Mouse (Mus musculus) embryonic facial prominence, embryonic 15.5 days (tissue): ENCODE results near the gene Dio1. TPM values are rescaled to one million over a fixed set of nuclear protein-coding genes. Genes with fewer than 3 reads are reported as not detected.
A peak's percentile ranks its signal among the peaks of the same experiment; 100 is the strongest.

Experiments used
- ATAC-seq: fragments of 200-750 bp; cut with Nextera tagmentation; 2 replicates; pipeline ENCODE4 v1.8.0; 2017; ENCODE audit warnings: low read depth, moderate TSS enrichment; ENCODE audit not compliant: insufficient number of reproducible peaks, low FRiP score, low TSS enrichment
- H3K27ac ChIP-seq: fragments of 300-500 bp; sonication (generic); replicated peaks from 2 replicates; pipeline ENCODE4 v1.5.1; 2015; ENCODE audit warnings: mild to moderate bottlenecking, inconsistent platforms
- H3K27me3 ChIP-seq: fragments of 300-500 bp; sonication (generic); 2 replicates; pipeline ENCODE4 v1.6.1; 2015; ENCODE audit warnings: inconsistent platforms
- H3K36me3 ChIP-seq: fragments of 300-500 bp; sonication (generic); 2 replicates; pipeline ENCODE4 v1.6.1; 2015; ENCODE audit warnings: mild to moderate bottlenecking, inconsistent platforms
- H3K4me1 ChIP-seq: fragments of 300-500 bp; sonication (generic); 2 replicates; pipeline ENCODE4 v1.6.1; 2015; ENCODE audit warnings: inconsistent platforms
- H3K4me2 ChIP-seq: fragments of 300-500 bp; sonication (generic); replicated peaks from 2 replicates; pipeline ENCODE4 v1.6.1; 2015; ENCODE audit warnings: mild to moderate bottlenecking, inconsistent platforms
- H3K4me3 ChIP-seq: fragments of 300-500 bp; sonication (generic); replicated peaks from 2 replicates; pipeline ENCODE4 v1.5.1; 2015; ENCODE audit warnings: mild to moderate bottlenecking, inconsistent platforms
- H3K9ac ChIP-seq: fragments of 300-500 bp; sonication (generic); 2 replicates; pipeline ENCODE4 v1.6.1; 2015; ENCODE audit warnings: inconsistent platforms
- H3K9me3 ChIP-seq: fragments of 300-500 bp; sonication (generic); replicated peaks from 2 replicates; pipeline ENCODE4 v1.6.1; 2016; ENCODE audit warnings: inconsistent platforms
- WGBS: fragments of 180-500 bp; shearing (Covaris S2); methylation state at CpG from one replicate; pipeline ENCODE4 v1.1.7; 2015; 5-methylcytosine and 5-hydroxymethylcytosine counted together
- polyA plus RNA-seq: library from polyadenylated mRNA; unstranded; fragments of >200 nt; fragmentation: Nextera tagmentation; extraction: Ambion mirVana; gene quantifications from 2 replicates; pipeline ENCODE4 v1.2.1, GENCODE M21; 2015

Gene Dio1
- polyA plus RNA-seq = 0.35 and 0.89 TPM in 2 replicates

GRCm38 (mm10) chr4:107306966-107307365, at the start of gene Dio1:
Gene Dio1, minus strand, starts transcription at chr4:107307169.
- Histone ChIP-seq H3K4me3 (no peak within 1 kb of the TSS), H3K4me1 (no peaks in the 10 kb centered on the region), H3K27me3 (no peaks in the 10 kb centered on the region), H3K9ac (no peak within 1 kb of the TSS), H3K9me3 (no peaks in the 10 kb centered on the region), H3K4me2 (no peak within 1 kb of the TSS), H3K36me3 (no peaks in the 10 kb centered on the region), H3K27ac (no peak within 1 kb of the TSS)
- 63% methylated on average over 6 of the region's 6 CpGs for WGBS
- no peak for ATAC-seq

GRCm38 (mm10) chr4:107354543-107354942, 47.6 kb upstream of the Dio1 start:
- Histone ChIP-seq H3K36me3 (peaks cover 19% of the 10 kb centered on the region), H3K4me2 (no peak overlapping the region), H3K27ac (no peak overlapping the region), H3K9me3 (no peaks in the 10 kb centered on the region), H3K9ac (no peak overlapping the region), H3K27me3 (no peaks in the 10 kb centered on the region), H3K4me3 (no peak overlapping the region), H3K4me1 (no peaks in the 10 kb centered on the region)
- WGBS = 39% methylated on average over 4 of the region's 4 CpGs
- no peak for ATAC-seq

- no peak overlapping the region for H3K9ac ChIP-seq
- WGBS = 88% methylated on average over 5 of the region's 5 CpGs
- ATAC-seq = no peak; the same call in 1 of the 2 replicates
Measured at GRCm38 (mm10) chr4:107354126-107354525, 47.2 kb upstream of the Dio1 start.

GRCm38 (mm10) chr4:107353612-107354011, 46.6 kb upstream of the Dio1 start:
- no peak overlapping the region for H3K9ac ChIP-seq
- no peaks in the 10 kb centered on the region for H3K27me3 ChIP-seq
- H3K27ac ChIP-seq = no peak overlapping the region
- no peaks in the 10 kb centered on the region for H3K9me3 ChIP-seq
- WGBS = 78% methylated on average over 3 of the region's 3 CpGs
- no peak overlapping the region for H3K4me2 ChIP-seq
- no peak overlapping the region for H3K4me3 ChIP-seq
- ATAC-seq = no peak
- H3K4me1 ChIP-seq = peaks cover 5% of the 10 kb centered on the region
- peaks cover 17% of the 10 kb centered on the region for H3K36me3 ChIP-seq

More at GRCm38 (mm10) chr4:107354126-107354525, 47.2 kb upstream of the Dio1 start:
- Histone ChIP-seq H3K4me1 (no peaks in the 10 kb centered on the region), H3K36me3 (peaks cover 17% of the 10 kb centered on the region), H3K27me3 (no peaks in the 10 kb centered on the region), H3K27ac (no peak overlapping the region), H3K4me3 (no peak overlapping the region), H3K9me3 (no peaks in the 10 kb centered on the region), H3K4me2 (no peak overlapping the region)

GRCm38 (mm10) chr4:107351368-107351767, 44.4 kb upstream of the Dio1 start:
- H3K27me3 ChIP-seq = no peaks in the 10 kb centered on the region
- H3K4me3 ChIP-seq = no peak overlapping the region
- peaks cover 8% of the 10 kb centered on the region for H3K4me1 ChIP-seq
- H3K36me3 ChIP-seq = peaks cover 23% of the 10 kb centered on the region
- no peaks in the 10 kb centered on the region for H3K9me3 ChIP-seq
- no peak for ATAC-seq
- H3K9ac ChIP-seq = no peak overlapping the region
- no peak overlapping the region for H3K27ac ChIP-seq
- H3K4me2 ChIP-seq = no peak overlapping the region

- no peak overlapping the region for H3K4me3 ChIP-seq
- WGBS = 63% methylated on average over 8 of the region's 8 CpGs
- H3K9me3 ChIP-seq = no peaks in the 10 kb centered on the region
- H3K9ac ChIP-seq = no peak overlapping the region
- H3K27me3 ChIP-seq = no peaks in the 10 kb centered on the region
- H3K4me2 ChIP-seq = no peak overlapping the region
- H3K27ac ChIP-seq = no peak overlapping the region
- peaks cover 8% of the 10 kb centered on the region for H3K4me1 ChIP-seq
- no peak for ATAC-seq
- peaks cover 29% of the 10 kb centered on the region for H3K36me3 ChIP-seq
Measured at GRCm38 (mm10) chr4:107349311-107350008, 42.5 kb upstream of the Dio1 start.

GRCm38 (mm10) chr4:107348529-107349310, 41.8 kb upstream of the Dio1 start:
- no peak overlapping the region for H3K4me3 ChIP-seq
- H3K27me3 ChIP-seq = no peaks in the 10 kb centered on the region
- 52% methylated on average over 20 of the region's 20 CpGs for WGBS
- H3K9me3 ChIP-seq = no peaks in the 10 kb centered on the region
- H3K4me2 ChIP-seq = no peak overlapping the region
- H3K36me3 ChIP-seq = peaks cover 29% of the 10 kb centered on the region
- H3K4me1 ChIP-seq = peaks cover 8% of the 10 kb centered on the region
- peak overlapping the region; percentile 58 for H3K27ac ChIP-seq
- ATAC-seq = peak; percentile 56
- no peak overlapping the region for H3K9ac ChIP-seq

GRCm38 (mm10) chr4:107347221-107347620, 40.3 kb upstream of the Dio1 start:
- Histone ChIP-seq H3K36me3 (peaks cover 29% of the 10 kb centered on the region), H3K9ac (no peak overlapping the region), H3K9me3 (no peaks in the 10 kb centered on the region), H3K4me2 (no peak overlapping the region), H3K27ac (no peak overlapping the region), H3K4me3 (no peak overlapping the region), H3K27me3 (no peaks in the 10 kb centered on the region), H3K4me1 (peaks cover 8% of the 10 kb centered on the region)
- no peak for ATAC-seq
- 75% methylated on average over 6 of the region's 6 CpGs for WGBS

GRCm38 (mm10) chr4:107344612-107345011, 37.6 kb upstream of the Dio1 start:
- no peak overlapping the region for H3K27ac ChIP-seq
- peaks cover 8% of the 10 kb centered on the region for H3K4me1 ChIP-seq
- no peaks in the 10 kb centered on the region for H3K27me3 ChIP-seq
- no peaks in the 10 kb centered on the region for H3K9me3 ChIP-seq
- no peak overlapping the region for H3K4me2 ChIP-seq
- ATAC-seq = no peak
- H3K36me3 ChIP-seq = peaks cover 17% of the 10 kb centered on the region
- WGBS = 80% methylated on average over 7 of the region's 7 CpGs
- H3K9ac ChIP-seq = no peak overlapping the region
- no peak overlapping the region for H3K4me3 ChIP-seq

- Histone ChIP-seq H3K4me2 (no peak overlapping the region), H3K4me3 (no peak overlapping the region), H3K4me1 (no peaks in the 10 kb centered on the region), H3K27ac (no peak overlapping the region), H3K27me3 (no peaks in the 10 kb centered on the region), H3K9me3 (no peaks in the 10 kb centered on the region), H3K36me3 (peaks cover 19% of the 10 kb centered on the region), H3K9ac (no peak overlapping the region)
- 35% methylated on average over 5 of the region's 5 CpGs for WGBS
- no peak for ATAC-seq
Measured at GRCm38 (mm10) chr4:107341354-107341753, 34.4 kb upstream of the Dio1 start.

GRCm38 (mm10) chr4:107337455-107337854, 30.5 kb upstream of the Dio1 start:
- no peak for ATAC-seq

More at GRCm38 (mm10) chr4:107337455-107337854, 30.5 kb upstream of the Dio1 start:
- Histone ChIP-seq H3K9ac (no peak overlapping the region), H3K4me3 (no peak overlapping the region), H3K9me3 (no peaks in the 10 kb centered on the region), H3K27me3 (no peaks in the 10 kb centered on the region), H3K4me2 (no peak overlapping the region), H3K36me3 (peaks cover 14% of the 10 kb centered on the region; the same call in 1 of the 2 replicates), H3K27ac (no peak overlapping the region), H3K4me1 (no peaks in the 10 kb centered on the region)
- 85% methylated on average over 5 of the region's 5 CpGs for WGBS
